Mouse (Mus musculus): Measurements from ENCODE around the gene Stard5. TPM values are rescaled to one million over a fixed set of nuclear protein-coding genes. Genes with fewer than 3 reads are reported as not detected.
A peak's percentile ranks its signal among the peaks of the same experiment; 100 is the strongest.

Gene Stard5
- polyA plus RNA-seq, 1 experiment from 2014 or later, result 37.1 TPM

GRCm38 (mm10) chr7:83626557-83627257, 5.1 kb upstream of the Stard5 start:
- H3K27ac ChIP-seq (ENCODE audit: low read depth), result no peak overlapping the region
- no peak; the same call in 1 of the 2 replicates for ATAC-seq (replicated peaks; ENCODE audit: low FRiP score, low TSS enrichment, low read depth)

DNA sequence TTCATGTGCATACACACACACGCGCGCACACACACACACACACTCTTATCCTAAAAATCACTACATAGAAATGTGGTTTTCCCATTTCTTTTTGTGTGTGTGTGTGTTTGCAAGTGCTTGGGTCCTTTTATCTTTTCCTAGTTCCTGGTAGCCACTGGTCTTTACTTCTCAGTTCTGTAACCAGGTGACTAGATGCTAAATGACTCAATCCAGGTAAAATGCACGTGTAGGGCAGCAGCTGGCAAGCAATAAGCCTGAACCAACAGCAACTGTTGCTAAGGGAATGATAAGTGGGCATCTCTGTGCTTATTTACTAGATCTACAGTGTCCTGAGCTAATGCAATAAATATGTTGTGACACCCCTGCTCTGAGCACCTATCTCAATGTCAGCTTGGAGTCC, 4.4 kb upstream of the Stard5 start:
- Histone ChIP-seq H3K4me1 (replicated peaks; ENCODE audit: control insufficient read depth, insufficient read depth, low read length) (peaks cover 9% of the 10 kb centered on the region; the same call in 1 of the 2 replicates), H3K27ac (ENCODE audit: low read depth) (0 out of 2 replicates have a peak overlapping the region, but pooled peaks have one; percentile 45), H3K9me3 (ENCODE audit: control insufficient read depth, low read length) (no peaks in the 10 kb centered on the region), H3K36me3 (ENCODE audit: control insufficient read depth, insufficient read depth, low read length) (no peaks in the 10 kb centered on the region), H3K9ac (ENCODE audit: low read length) (no peak overlapping the region), H3K4me3 (ENCODE audit: low read depth, low read length) (no peak overlapping the region), H3K27me3 (replicated peaks; ENCODE audit: control insufficient read depth, insufficient read depth, low read length) (no peaks in the 10 kb centered on the region), H3K4me2 (ENCODE audit: low read length) (no peak overlapping the region)
- ATAC-seq (replicated peaks; ENCODE audit: low FRiP score, low TSS enrichment, low read depth) (0 out of 2 replicates have a peak, but pooled peaks have one; percentile 20), DNase-seq (ENCODE audit: low spot score) (no peak)
- WGBS, result 84% methylated on average over 4 of the region's 4 CpGs

More at GRCm38 (mm10) chr7:83626557-83627257, 5.1 kb upstream of the Stard5 start:
- no peaks in the 10 kb centered on the region for H3K27me3 ChIP-seq (replicated peaks; ENCODE audit: control insufficient read depth, insufficient read depth, low read length)
- no peak overlapping the region for H3K4me2 ChIP-seq (ENCODE audit: low read length)
- peaks cover 9% of the 10 kb centered on the region; the same call in 1 of the 2 replicates for H3K4me1 ChIP-seq (replicated peaks; ENCODE audit: control insufficient read depth, insufficient read depth, low read length)
- H3K4me3 ChIP-seq (ENCODE audit: low read depth, low read length), result no peak overlapping the region
- no peaks in the 10 kb centered on the region for H3K9me3 ChIP-seq (ENCODE audit: control insufficient read depth, low read length)
- no peak overlapping the region for H3K9ac ChIP-seq (ENCODE audit: low read length)
- 60% methylated on average over 8 of the region's 8 CpGs for WGBS
- no peak for DNase-seq (ENCODE audit: low spot score)
- no peaks in the 10 kb centered on the region for H3K36me3 ChIP-seq (ENCODE audit: control insufficient read depth, insufficient read depth, low read length)

DNA sequence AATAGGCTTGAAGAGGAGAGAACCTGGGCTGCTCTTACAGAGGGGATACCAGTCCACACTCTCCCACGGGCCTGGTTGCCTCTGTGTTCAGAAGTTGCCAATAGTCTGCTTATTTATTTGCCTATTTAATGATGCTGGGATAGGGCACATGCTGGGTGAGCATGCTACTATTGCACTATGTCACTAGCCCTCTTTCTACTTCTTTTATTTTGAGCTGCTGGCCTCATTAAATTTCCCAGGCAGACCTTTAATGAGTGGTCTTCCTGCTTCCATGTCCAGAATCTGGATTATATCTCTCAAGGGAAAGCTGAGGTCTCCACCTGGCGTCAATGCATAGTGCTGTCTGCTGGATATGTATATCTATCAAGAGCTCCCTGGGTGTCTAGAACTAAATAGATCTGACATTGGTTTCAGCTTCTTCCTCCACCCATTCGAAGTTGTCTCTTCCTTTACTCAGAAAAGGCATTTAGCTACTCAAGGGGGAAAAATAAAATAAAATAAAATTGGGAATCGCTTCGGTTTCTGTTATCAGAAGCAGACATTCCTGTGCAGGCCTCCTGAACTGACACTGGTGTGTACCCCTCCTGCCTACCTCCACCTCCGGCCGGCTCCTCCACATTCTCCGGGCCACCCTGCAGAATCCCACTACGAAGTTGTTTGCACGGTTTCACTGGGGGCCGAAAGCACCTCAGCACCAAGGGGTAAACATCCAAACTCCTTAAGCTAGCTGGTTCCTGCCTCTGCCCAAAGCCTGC, 509 bp upstream of the Stard5 start:
- H3K27ac ChIP-seq (ENCODE audit: low read depth), result peak overlapping the region; percentile 30; the same call in 1 of the 2 replicates
- ATAC-seq (replicated peaks; ENCODE audit: low FRiP score, low TSS enrichment, low read depth), result no peak; the same call in 1 of the 2 replicates
- peaks cover 1% of the 10 kb centered on the region; the same call in 1 of the 2 replicates for H3K36me3 ChIP-seq (ENCODE audit: control insufficient read depth, insufficient read depth, low read length)
- H3K9me3 ChIP-seq (ENCODE audit: control insufficient read depth, low read length), result no peaks in the 10 kb centered on the region
- peaks cover 19% of the 10 kb centered on the region for H3K4me1 ChIP-seq (replicated peaks; ENCODE audit: control insufficient read depth, insufficient read depth, low read length)
- peak overlapping the region; percentile 79 for H3K4me2 ChIP-seq (ENCODE audit: low read length)
- DNase-seq (ENCODE audit: low spot score), result peak; percentile 62
- 11% methylated on average over 11 of the region's 11 CpGs for WGBS
- H3K27me3 ChIP-seq (replicated peaks; ENCODE audit: control insufficient read depth, insufficient read depth, low read length), result no peaks in the 10 kb centered on the region
- H3K9ac ChIP-seq (ENCODE audit: low read length), result peak overlapping the region; percentile 71; the same call in 1 of the 2 replicates
- peak overlapping the region; percentile 62 for H3K4me3 ChIP-seq (ENCODE audit: low read depth, low read length)

DNA sequence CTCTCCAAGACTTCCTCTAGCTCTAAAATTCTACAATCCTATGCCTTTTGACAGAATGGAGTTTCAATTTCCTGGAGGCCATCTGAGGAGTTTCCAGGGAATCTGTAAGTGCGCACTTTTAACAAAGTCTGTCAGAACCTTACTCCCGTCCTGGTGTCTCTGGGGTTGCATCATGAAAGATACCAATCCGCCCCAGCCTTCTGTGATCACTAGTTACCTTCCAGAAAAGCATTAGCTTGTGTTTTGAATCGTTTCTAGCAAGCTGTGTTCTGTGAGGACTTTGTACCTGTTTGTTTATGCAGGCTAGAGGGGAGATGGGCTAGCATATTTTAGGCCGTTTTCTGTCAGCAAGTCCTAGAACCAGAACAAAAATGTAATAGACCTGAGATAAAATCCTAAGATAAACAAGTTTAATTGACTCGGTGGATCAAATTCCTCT, 942 bp downstream of the Stard5 start:
- H3K27me3 ChIP-seq (replicated peaks; ENCODE audit: control insufficient read depth, insufficient read depth, low read length), result no peaks in the 10 kb centered on the region
- H3K9ac ChIP-seq (ENCODE audit: low read length), result peak overlapping the region; percentile 71; the same call in 1 of the 2 replicates
- ATAC-seq (replicated peaks; ENCODE audit: low FRiP score, low TSS enrichment, low read depth) (no peak), DNase-seq (ENCODE audit: low spot score) (no peak)
- no peak overlapping the region for H3K27ac ChIP-seq (ENCODE audit: low read depth)
- H3K4me2 ChIP-seq (ENCODE audit: low read length), result peak overlapping the region; percentile 79
- peak overlapping the region; percentile 62 for H3K4me3 ChIP-seq (ENCODE audit: low read depth, low read length)
- 28% methylated on average over 6 of the region's 6 CpGs for WGBS
- H3K9me3 ChIP-seq (ENCODE audit: control insufficient read depth, low read length), result no peaks in the 10 kb centered on the region
- H3K4me1 ChIP-seq (replicated peaks; ENCODE audit: control insufficient read depth, insufficient read depth, low read length), result peaks cover 19% of the 10 kb centered on the region
- peaks cover 15% of the 10 kb centered on the region for H3K36me3 ChIP-seq (ENCODE audit: control insufficient read depth, insufficient read depth, low read length)

- Histone ChIP-seq H3K4me3 (ENCODE audit: low read depth, low read length) (no peak overlapping the region), H3K4me2 (ENCODE audit: low read length) (no peak overlapping the region)
- 76% methylated on average over 6 of the region's 6 CpGs for WGBS
These were observed 2.1 kb downstream of the Stard5 start for GRCm38 (mm10) chr7:83633856-83634255.

GRCm38 (mm10) chr7:83635726-83636125, 4.0 kb downstream of the Stard5 start:
- Histone ChIP-seq H3K9ac (ENCODE audit: low read length) (no peak overlapping the region), H3K27me3 (replicated peaks; ENCODE audit: control insufficient read depth, insufficient read depth, low read length) (no peaks in the 10 kb centered on the region), H3K4me1 (replicated peaks; ENCODE audit: control insufficient read depth, insufficient read depth, low read length) (peaks cover 17% of the 10 kb centered on the region), H3K36me3 (ENCODE audit: control insufficient read depth, insufficient read depth, low read length) (peaks cover 33% of the 10 kb centered on the region), H3K4me3 (ENCODE audit: low read depth, low read length) (no peak overlapping the region), H3K27ac (ENCODE audit: low read depth) (no peak overlapping the region), H3K4me2 (ENCODE audit: low read length) (no peak overlapping the region), H3K9me3 (ENCODE audit: control insufficient read depth, low read length) (no peaks in the 10 kb centered on the region)
- ATAC-seq (replicated peaks; ENCODE audit: low FRiP score, low TSS enrichment, low read depth) (no peak), DNase-seq (ENCODE audit: low spot score) (no peak)
- 74% methylated on average over 2 of the region's 2 CpGs for WGBS

More at GRCm38 (mm10) chr7:83633856-83634255, 2.1 kb downstream of the Stard5 start:
- Histone ChIP-seq H3K36me3 (ENCODE audit: control insufficient read depth, insufficient read depth, low read length) (peaks cover 26% of the 10 kb centered on the region), H3K4me1 (replicated peaks; ENCODE audit: control insufficient read depth, insufficient read depth, low read length) (peaks cover 19% of the 10 kb centered on the region), H3K27ac (ENCODE audit: low read depth) (no peak overlapping the region), H3K9ac (ENCODE audit: low read length) (no peak overlapping the region), H3K9me3 (ENCODE audit: control insufficient read depth, low read length) (no peaks in the 10 kb centered on the region), H3K27me3 (replicated peaks; ENCODE audit: control insufficient read depth, insufficient read depth, low read length) (no peaks in the 10 kb centered on the region)
- no peak for ATAC-seq (replicated peaks; ENCODE audit: low FRiP score, low TSS enrichment, low read depth)
- DNase-seq (ENCODE audit: low spot score), result no peak

DNA sequence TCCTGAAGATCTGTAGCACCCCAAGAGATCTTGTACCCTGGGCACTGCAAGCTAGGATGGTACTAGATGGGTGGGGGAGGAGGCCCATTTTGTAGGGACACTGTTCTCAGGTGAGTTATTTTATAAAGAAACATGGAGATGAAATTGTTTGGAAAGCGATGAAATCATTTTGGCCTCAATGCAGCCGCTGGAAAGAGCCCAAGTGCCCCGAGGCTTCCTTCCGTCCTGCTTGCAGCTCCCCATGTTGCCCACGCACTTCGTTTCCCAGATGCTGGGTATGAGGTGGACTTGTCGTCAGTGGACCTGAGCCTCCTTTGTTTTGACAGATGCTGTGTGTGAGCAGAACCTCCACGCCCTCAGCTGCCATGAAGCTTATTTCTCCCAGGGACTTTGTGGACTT, 4.7 kb downstream of the Stard5 start:
- no peak for ATAC-seq (replicated peaks; ENCODE audit: low FRiP score, low TSS enrichment, low read depth)
- no peak overlapping the region for H3K27ac ChIP-seq (ENCODE audit: low read depth)

GRCm38 (mm10) chr7:83637781-83638583, 6.2 kb downstream of the Stard5 start:
- Histone ChIP-seq H3K4me3 (ENCODE audit: low read depth, low read length) (no peak overlapping the region), H3K27me3 (replicated peaks; ENCODE audit: control insufficient read depth, insufficient read depth, low read length) (no peaks in the 10 kb centered on the region), H3K4me1 (replicated peaks; ENCODE audit: control insufficient read depth, insufficient read depth, low read length) (peaks cover 4% of the 10 kb centered on the region), H3K9ac (ENCODE audit: low read length) (no peak overlapping the region), H3K27ac (ENCODE audit: low read depth) (no peak overlapping the region), H3K9me3 (ENCODE audit: control insufficient read depth, low read length) (no peaks in the 10 kb centered on the region), H3K4me2 (ENCODE audit: low read length) (no peak overlapping the region), H3K36me3 (ENCODE audit: control insufficient read depth, insufficient read depth, low read length) (peaks cover 55% of the 10 kb centered on the region)
- no peak for DNase-seq (ENCODE audit: low spot score)
- ATAC-seq (replicated peaks; ENCODE audit: low FRiP score, low TSS enrichment, low read depth), result no peak
- 80% methylated on average over 8 of the region's 8 CpGs for WGBS

More for the DNA sequence above, 4.7 kb downstream of the Stard5 start:
- no peaks in the 10 kb centered on the region for H3K27me3 ChIP-seq (replicated peaks; ENCODE audit: control insufficient read depth, insufficient read depth, low read length)
- WGBS, result 89% methylated on average over 8 of the region's 8 CpGs
- H3K36me3 ChIP-seq (ENCODE audit: control insufficient read depth, insufficient read depth, low read length), result peaks cover 40% of the 10 kb centered on the region
- H3K9me3 ChIP-seq (ENCODE audit: control insufficient read depth, low read length), result no peaks in the 10 kb centered on the region
- DNase-seq (ENCODE audit: low spot score), result no peak
- no peak overlapping the region for H3K4me3 ChIP-seq (ENCODE audit: low read depth, low read length)
- no peak overlapping the region for H3K4me2 ChIP-seq (ENCODE audit: low read length)
- H3K9ac ChIP-seq (ENCODE audit: low read length), result no peak overlapping the region
- H3K4me1 ChIP-seq (replicated peaks; ENCODE audit: control insufficient read depth, insufficient read depth, low read length), result peaks cover 10% of the 10 kb centered on the region

Data from intestine, embryonic 14.5 days (tissue).